Mouse (Mus musculus): ENCODE measurements around the gene Slc35c2.

The Slc35c2 gene

GRCm38 (mm10) chr2:165287202-165287984 lies at the start of gene Slc35c2:
TSS of gene Slc35c2 (minus strand) at chr2:165287869.
- DNase-seq (ENCODE audit: low read depth, low spot score), result peak; percentile 85

- no peak for DNase-seq (ENCODE audit: low read depth, low spot score)
These were observed 49.5 kb upstream of the Slc35c2 start for GRCm38 (mm10) chr2:165337191-165337590.

- no peak for DNase-seq (ENCODE audit: low read depth, low spot score)
These were observed 45.0 kb upstream of the Slc35c2 start for GRCm38 (mm10) chr2:165332610-165333210.

DNA sequence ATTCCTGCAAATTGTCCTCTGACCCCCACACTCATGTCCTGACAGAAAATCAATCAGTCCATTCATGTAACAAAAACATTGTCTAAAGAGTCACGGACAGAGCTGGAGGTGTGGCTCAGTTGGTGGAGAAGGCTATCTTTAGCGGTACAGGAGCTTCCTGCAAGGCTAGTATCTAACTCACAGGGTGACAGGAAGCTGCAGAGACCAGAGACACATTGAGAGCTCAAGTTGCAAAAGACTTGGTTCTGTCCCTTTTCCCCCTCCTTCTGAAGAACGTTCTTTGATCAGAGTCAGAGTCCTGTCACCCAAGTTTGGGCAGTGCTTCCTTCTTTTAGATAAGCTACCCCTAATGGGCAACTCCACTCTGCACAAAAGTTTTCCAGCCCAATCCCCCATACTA lies 42.0 kb upstream of the Slc35c2 start:
- no peak for DNase-seq (ENCODE audit: low read depth, low spot score)

DNA sequence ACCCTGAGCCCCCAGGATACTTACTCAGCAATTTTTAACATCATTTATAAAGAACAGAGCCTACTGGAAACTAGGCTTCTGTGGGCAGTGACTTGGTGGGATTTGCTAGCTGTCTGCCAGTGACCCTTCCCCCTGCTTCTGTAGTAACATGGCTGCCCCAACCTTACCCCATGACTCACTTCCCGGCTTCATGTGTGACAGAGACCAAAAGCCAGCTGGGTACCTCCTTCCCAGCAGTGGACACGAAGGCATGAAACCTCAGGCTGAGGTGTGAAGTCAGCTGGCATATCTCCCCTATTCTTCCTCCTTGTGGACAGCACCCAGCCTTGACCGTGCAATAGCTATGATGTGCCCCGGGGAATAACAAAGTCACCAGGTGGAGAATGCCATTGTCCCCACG lies 41.1 kb upstream of the Slc35c2 start:
- no peak for DNase-seq (ENCODE audit: low read depth, low spot score)

DNA sequence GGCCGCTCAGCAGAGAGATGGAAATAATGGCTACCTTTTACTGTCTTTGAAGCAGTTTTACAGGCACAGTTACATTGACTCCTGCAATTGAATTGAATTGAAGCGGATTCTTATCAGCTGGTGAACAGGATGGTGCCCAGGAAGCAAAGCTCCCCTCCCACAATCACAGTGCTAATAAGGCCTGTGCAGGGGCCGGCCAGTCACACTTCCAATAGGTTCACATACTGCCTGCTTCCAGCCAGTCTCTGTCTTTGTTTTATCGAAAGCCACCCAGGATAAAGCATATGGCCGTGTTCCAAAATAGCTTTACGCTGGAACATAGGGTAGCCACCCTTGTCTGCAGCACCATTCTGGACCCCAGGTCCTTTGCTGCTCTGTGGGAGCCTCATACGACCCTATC lies 39.7 kb upstream of the Slc35c2 start:
- no peak for DNase-seq (ENCODE audit: low read depth, low spot score)

DNA sequence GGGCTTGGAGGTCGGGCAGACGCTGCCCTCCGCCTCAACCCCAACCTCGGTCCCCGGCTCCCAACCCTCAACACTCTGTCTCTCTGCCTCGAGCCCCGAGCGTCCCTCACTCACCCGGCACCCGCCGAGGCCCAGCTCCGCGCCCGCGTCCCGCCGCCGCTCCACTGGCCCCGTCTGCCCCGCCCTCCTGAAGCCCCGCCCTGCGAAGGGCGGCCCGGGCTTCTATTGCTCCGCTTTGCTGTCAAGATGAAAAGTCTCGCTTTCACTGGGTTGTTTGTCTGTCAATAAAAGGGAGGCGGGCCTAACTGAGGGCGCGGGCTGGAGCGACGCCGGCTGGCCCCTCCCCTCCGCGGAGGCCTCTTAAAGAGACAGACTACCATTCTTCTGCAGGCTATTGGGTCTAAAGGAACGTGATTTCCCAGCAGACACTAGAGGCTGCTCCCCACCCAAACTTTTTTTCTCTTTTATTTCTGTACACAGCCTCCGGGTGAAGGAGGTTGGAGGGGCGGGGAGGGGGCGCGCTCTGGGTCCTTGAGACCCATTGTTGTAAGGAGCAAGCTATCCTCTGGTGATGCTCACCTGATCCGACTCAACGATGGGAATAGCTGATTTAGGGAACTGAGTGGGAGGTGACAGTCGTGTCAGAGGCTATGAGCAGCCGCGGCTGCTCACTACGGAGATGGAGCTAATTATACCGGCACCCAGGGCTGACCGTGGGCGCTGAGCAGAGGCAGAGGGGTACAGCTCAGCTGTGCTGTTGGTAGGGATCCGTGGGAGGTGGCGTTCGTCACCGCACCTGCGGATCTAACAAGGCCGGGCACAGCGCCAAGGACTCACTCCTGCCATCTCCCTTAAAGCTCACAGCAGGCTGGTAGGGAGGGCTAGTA lies 38.9 kb upstream of the Slc35c2 start, which contains the start of gene Elmo2:
Gene Elmo2, minus strand, starts transcription at position 176 of the 887 bp plus-strand sequence.
- DNase-seq (ENCODE audit: low read depth, low spot score), result peak; percentile 95

- no peak for DNase-seq (ENCODE audit: low read depth, low spot score)
These were observed 38.0 kb upstream of the Slc35c2 start for GRCm38 (mm10) chr2:165325521-165326303.

GRCm38 (mm10) chr2:165323928-165324327 lies 36.3 kb upstream of the Slc35c2 start:
- DNase-seq (ENCODE audit: low read depth, low spot score), result no peak

DNA sequence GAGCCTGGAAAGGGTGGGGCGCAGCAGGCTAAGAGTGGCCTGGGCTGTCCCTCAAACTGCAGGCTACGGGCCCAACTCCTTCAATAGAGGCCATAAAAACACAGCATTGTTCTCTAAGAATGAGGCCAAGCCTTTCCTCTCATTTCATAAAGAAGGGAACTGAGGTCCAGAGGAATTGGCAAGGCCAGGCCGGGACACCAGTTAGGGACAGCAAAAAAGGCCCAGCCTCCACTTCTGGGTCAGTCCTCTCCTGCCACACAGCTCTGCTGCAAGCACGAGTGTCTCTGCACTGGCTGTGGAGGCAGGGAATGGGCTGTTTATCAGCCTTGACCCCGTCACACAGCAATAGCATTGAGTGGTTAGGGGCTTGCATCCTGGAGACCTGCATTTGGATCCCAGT lies 35.8 kb upstream of the Slc35c2 start:
- no peak for DNase-seq (ENCODE audit: low read depth, low spot score)

GRCm38 (mm10) chr2:165321981-165322735 lies 34.5 kb upstream of the Slc35c2 start:
- DNase-seq (ENCODE audit: low read depth, low spot score), result no peak

- no peak for DNase-seq (ENCODE audit: low read depth, low spot score)
These were observed 33.8 kb upstream of the Slc35c2 start for GRCm38 (mm10) chr2:165321381-165321888.

DNA sequence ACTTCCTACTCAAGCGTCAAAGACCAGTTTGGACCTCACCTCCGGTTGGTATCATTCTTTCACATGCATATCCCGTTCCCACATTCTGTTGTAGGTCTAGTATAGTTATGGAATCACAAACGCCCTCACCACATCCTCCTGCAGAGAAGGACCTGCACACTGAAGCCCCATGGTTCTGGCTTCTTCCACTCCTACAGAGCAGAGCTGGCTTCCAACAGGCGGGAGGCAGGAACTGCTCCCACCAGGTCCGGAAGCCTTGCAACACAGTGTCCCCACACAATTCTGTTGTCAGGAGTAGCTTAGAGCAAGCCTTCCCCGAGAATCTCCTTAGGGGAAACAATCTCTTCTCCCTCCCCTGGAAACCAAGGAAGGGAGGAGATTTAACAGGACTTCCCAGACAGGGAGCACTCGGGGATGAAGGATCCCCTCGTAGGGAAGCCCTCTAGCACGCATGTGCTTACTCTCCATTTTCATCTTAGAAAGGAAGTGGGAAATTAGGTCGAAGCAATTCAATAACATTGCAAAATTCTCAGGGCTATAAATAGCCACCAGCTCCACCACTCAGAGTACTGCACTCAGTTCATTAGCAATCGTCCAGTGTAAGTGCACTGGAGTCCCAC lies 33.0 kb upstream of the Slc35c2 start:
- no peak for DNase-seq (ENCODE audit: low read depth, low spot score)

DNA sequence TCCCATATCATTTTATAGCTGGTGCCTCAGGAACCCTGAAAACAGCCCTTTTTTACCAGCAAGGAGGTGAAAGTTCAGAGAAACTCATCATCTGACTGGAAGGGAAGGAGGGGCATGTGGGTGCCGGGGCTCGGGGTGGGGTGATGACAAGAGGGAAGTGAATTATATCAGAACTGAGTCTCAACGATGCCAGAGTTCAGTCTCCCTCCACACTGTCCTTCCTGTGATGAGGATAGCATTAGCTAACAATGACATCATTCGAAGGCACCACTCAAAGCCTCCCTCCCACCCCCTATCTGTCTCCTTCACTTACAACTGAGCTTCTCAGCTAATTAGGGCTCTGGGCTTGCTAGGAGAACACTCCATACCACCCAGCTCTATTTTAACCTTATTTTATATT lies 31.8 kb upstream of the Slc35c2 start:
- no peak for DNase-seq (ENCODE audit: low read depth, low spot score)

DNA sequence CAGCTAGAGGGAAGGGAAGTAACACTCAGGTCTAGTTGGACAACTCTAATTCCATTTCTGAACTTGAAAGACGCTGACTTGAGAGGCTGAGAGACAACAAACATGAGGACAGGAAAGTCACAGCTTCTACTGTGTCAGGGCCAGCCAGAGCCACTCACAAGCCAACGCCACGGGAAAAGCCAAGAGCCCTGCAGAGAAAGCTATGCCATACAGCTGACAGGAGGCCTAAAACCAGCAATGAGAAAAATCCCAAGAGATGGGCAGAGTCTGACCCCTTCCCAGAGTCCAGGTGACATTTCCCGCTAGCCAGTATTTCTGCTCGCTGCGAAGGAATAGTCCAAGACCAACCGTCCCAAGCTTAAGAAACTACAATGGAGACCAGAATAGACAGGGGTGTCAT lies 31.3 kb upstream of the Slc35c2 start:
- DNase-seq (ENCODE audit: low read depth, low spot score), result no peak

DNA sequence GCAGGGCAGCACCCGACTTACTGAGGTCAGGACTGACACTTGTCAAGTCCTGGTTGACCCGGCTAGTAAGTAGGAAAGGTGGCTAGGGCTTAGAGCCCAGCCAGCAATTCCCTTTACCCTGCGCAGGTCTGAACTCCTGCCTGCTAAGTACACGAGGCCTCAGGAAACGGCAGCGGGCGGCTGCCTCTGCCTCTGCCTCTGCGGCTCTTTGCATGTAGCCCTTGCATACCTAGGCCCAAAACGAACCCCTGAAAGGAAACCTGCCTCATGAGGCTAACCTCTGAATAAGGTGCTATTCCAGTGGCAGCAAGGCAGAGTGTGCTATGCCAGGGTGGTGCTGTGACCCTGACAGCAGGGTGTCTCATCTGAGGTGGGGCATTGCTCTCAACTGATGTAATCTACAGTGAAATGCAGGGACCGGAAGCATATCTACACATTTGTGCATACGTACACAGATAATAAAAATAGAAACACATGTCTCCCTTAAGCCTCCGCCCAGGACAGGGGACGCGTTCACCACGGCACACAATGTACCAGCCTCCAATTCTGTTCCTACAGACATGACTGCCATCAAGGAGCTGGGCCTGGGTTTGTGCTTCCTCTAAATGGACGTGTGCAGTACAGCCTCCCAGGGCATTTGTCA lies 30.1 kb upstream of the Slc35c2 start:
- no peak for DNase-seq (ENCODE audit: low read depth, low spot score)

GRCm38 (mm10) chr2:165316837-165317473 lies 29.3 kb upstream of the Slc35c2 start:
- DNase-seq (ENCODE audit: low read depth, low spot score), result peak; percentile 76

GRCm38 (mm10) chr2:165316204-165316603 lies 28.5 kb upstream of the Slc35c2 start:
- DNase-seq (ENCODE audit: low read depth, low spot score), result no peak

DNA sequence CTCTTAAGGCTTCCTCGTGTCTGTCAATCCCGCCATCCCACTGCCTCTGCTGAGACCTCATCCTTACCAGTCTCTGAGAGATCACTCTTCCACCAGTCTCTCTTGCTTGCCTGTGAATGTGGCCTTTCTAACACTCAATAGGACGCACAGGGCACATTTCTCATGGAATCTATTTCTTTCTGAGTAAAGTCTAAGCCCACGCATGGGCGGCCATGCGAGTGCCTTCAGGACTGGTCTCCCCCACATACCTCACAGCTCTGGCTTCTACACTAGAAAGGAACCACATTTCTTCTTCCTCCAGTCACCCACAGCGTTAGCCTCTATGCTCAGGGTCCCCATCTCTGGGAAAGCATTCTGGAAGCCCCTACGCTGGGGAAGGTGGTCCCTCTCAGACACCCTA lies 26.5 kb upstream of the Slc35c2 start:
- DNase-seq (ENCODE audit: low read depth, low spot score), result no peak
